Mouse (Mus musculus): Measurements from ENCODE around the gene Vmn1r176. TPM values are rescaled to one million over a fixed set of nuclear protein-coding genes. Genes with fewer than 3 reads are reported as not detected.
"Not testable (repeated sequence)": the region's sequence is repeated elsewhere in the genome, so short reads cannot be mapped to it uniquely, and the experiment has no call there.

The Vmn1r176 gene
- not detected in 2 replicates for polyA plus RNA-seq (2014; fragmentation: Nextera tagmentation; extraction: Ambion mirVana)

DNA sequence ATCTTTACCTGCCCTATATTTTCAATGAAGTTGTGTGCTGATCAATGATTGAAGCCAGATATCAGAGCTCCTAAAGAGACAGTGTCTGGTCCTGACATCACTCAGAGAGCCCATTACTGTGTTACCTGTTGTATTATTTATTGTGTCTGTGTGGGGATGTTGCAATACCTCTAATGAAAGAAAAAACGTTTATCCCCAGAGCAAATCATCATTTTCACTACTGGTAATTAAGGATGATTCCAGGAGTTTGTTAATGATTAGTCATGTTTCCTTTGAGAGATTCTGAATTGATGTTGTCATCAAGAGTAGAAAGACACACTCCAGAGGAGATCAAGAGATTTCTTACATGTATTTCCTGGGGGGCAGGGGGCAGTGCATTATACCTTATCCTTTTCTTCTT, at the start of gene Vmn1r176:
TSS of gene Vmn1r176 (minus strand) at position 101 of the 400 bp plus-strand sequence.
- not testable (repeated sequence) for H3K27ac ChIP-seq (ENCODE audit: low read depth, low read length); DNase-seq (ENCODE audit: low spot score); H3K4me1 ChIP-seq (ENCODE audit: control insufficient read depth, insufficient read depth, low read length); H3K36me3 ChIP-seq (ENCODE audit: control insufficient read depth, insufficient read depth, low read length); H3K9ac ChIP-seq (ENCODE audit: low read length); H3K4me2 ChIP-seq (ENCODE audit: low read length); H3K9me3 ChIP-seq (replicated peaks; ENCODE audit: control insufficient read depth, low read length); ATAC-seq; H3K4me3 ChIP-seq (ENCODE audit: low read depth, low read length); H3K27me3 ChIP-seq (replicated peaks; ENCODE audit: control insufficient read depth, insufficient read depth, low read length)
- WGBS = no CpG with 5 or more reads among the region's 1 CpGs

DNA sequence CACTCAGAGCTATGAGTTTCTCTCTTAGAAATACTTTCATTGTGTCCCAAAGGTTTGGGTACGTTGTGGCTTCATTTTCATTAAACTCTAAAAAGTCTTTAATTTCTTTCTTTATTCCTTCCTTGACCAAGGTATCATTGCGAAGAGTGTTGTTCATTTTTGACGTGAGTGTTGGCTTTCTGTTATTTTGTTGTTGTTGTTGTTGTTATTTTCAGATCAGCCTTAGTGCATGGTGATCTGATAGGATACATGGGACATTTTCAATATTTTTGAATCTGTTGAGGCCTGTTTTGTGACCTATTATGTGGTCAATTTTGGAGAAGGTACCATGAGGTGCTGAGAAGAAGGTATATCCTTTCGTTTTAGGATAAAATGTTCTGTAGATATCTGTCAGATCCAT, 39.7 kb upstream of the Vmn1r176 start:
- WGBS = 65% methylated on average over 3 of the region's 4 CpGs
- H3K9ac ChIP-seq (ENCODE audit: low read length); H3K4me2 ChIP-seq (ENCODE audit: low read length); H3K27ac ChIP-seq (ENCODE audit: low read depth, low read length); H3K9me3 ChIP-seq (replicated peaks; ENCODE audit: control insufficient read depth, low read length); H3K4me3 ChIP-seq (ENCODE audit: low read depth, low read length); DNase-seq (ENCODE audit: low spot score); H3K4me1 ChIP-seq (ENCODE audit: control insufficient read depth, insufficient read depth, low read length); H3K27me3 ChIP-seq (replicated peaks; ENCODE audit: control insufficient read depth, insufficient read depth, low read length); H3K36me3 ChIP-seq (ENCODE audit: control insufficient read depth, insufficient read depth, low read length); ATAC-seq: not testable (repeated sequence)

DNA sequence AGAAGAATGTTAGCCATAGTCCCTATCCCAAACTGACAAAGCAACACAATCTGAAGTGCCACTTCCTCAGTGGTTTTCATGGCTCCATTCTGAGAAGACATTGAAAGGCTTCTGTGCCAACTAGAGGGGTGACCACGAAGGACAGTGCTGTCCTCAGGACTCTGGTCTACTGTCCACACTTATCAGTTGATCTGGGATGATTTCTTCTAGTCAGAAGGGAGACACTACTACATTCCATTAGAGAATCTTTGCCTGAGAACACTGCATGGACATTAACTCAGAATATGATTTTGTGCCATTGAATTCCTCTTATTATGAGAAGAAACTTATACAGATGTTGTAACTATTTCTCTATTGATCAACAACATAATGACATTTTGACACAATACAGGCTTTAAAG, 29.2 kb upstream of the Vmn1r176 start, which contains the start of gene Vmn1r177:
TSS of gene Vmn1r177 (minus strand) at position 101 of the 400 bp plus-strand sequence.
- H3K36me3 ChIP-seq (ENCODE audit: control insufficient read depth, insufficient read depth, low read length); H3K4me1 ChIP-seq (ENCODE audit: control insufficient read depth, insufficient read depth, low read length); ATAC-seq; H3K9ac ChIP-seq (ENCODE audit: low read length); H3K9me3 ChIP-seq (replicated peaks; ENCODE audit: control insufficient read depth, low read length); H3K4me2 ChIP-seq (ENCODE audit: low read length); H3K4me3 ChIP-seq (ENCODE audit: low read depth, low read length); H3K27ac ChIP-seq (ENCODE audit: low read depth, low read length); DNase-seq (ENCODE audit: low spot score); H3K27me3 ChIP-seq (replicated peaks; ENCODE audit: control insufficient read depth, insufficient read depth, low read length): not testable (repeated sequence)
- WGBS = 10% methylated on average over 1 of the region's 1 CpGs

DNA sequence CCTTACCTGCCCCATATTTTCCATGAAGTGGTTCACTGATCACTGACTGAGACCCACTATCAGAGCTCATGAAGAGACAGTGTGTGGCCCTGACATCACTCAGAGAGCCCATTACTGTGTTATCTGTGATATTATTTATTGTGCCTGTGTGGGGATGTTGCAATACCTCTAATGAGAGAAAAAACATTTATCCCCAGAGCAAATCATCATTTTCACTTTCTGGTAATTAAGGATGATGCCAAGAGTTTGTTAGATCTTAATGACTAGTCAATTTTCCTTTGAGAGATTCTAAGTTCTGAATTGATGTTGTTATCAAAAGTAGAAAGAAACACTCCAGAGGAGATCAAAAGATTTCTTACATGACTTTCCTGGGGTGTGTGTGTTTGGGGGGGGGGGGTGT, 26.6 kb downstream of the Vmn1r176 start, which contains the start of gene Vmn1r175:
TSS of gene Vmn1r175 (minus strand) at position 101 of the 400 bp plus-strand sequence.
- not testable (repeated sequence) for H3K9ac ChIP-seq (ENCODE audit: low read length); H3K4me1 ChIP-seq (ENCODE audit: control insufficient read depth, insufficient read depth, low read length); ATAC-seq; H3K27ac ChIP-seq (ENCODE audit: low read depth, low read length); DNase-seq (ENCODE audit: low spot score); H3K27me3 ChIP-seq (replicated peaks; ENCODE audit: control insufficient read depth, insufficient read depth, low read length); H3K9me3 ChIP-seq (replicated peaks; ENCODE audit: control insufficient read depth, low read length); H3K4me2 ChIP-seq (ENCODE audit: low read length); H3K36me3 ChIP-seq (ENCODE audit: control insufficient read depth, insufficient read depth, low read length); H3K4me3 ChIP-seq (ENCODE audit: low read depth, low read length)

DNA sequence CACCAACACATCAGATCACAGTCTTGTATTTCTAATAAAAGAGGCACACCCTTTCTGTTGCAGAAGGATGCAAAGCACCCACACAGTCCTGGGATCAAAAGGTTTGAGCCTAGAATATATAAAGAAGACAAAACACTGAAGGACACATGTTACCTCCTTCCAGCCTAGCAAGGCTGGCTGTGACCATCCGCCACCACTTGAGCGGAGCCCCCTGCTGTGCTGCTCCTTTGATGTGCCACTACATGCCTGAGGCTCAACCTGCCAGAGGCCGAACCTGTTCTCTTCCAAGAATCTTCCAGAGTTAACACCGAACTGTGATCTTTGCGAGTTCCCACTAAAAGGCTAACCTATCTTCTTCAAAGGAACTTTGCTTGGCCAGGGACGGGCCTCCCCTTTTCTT, 52.6 kb downstream of the Vmn1r176 start:
- ATAC-seq = no peak

More for the DNA sequence above, 52.6 kb downstream of the Vmn1r176 start:
- Histone ChIP-seq H3K4me1 (ENCODE audit: control insufficient read depth, insufficient read depth, low read length) (no peaks in the 10 kb centered on the region), H3K4me3 (ENCODE audit: low read depth, low read length) (no peak overlapping the region), H3K9me3 (replicated peaks; ENCODE audit: control insufficient read depth, low read length) (peaks cover 14% of the 10 kb centered on the region), H3K27me3 (replicated peaks; ENCODE audit: control insufficient read depth, insufficient read depth, low read length) (no peaks in the 10 kb centered on the region), H3K9ac (ENCODE audit: low read length) (no peak overlapping the region), H3K36me3 (ENCODE audit: control insufficient read depth, insufficient read depth, low read length) (no peaks in the 10 kb centered on the region), H3K4me2 (ENCODE audit: low read length) (no peak overlapping the region), H3K27ac (ENCODE audit: low read depth, low read length) (no peak overlapping the region)
- WGBS = 84% methylated on average over 6 of the region's 6 CpGs
- DNase-seq (ENCODE audit: low spot score) = no peak

Other genes with a start within 250 kb of the Vmn1r176 start
- not detected in 2 replicates for gene Vmn1r170, start 231.2 kb downstream of the Vmn1r176 start, polyA plus RNA-seq (2014; fragmentation: Nextera tagmentation; extraction: Ambion mirVana)
- gene Vmn1r171, start 206.7 kb downstream of the Vmn1r176 start, polyA plus RNA-seq (2014; fragmentation: Nextera tagmentation; extraction: Ambion mirVana) = not detected in 2 replicates
- not detected in 2 replicates for gene Vmn1r172, start 179.1 kb downstream of the Vmn1r176 start, polyA plus RNA-seq (2014; fragmentation: Nextera tagmentation; extraction: Ambion mirVana)
- not detected in 2 replicates for gene Vmn1r173, start 136.7 kb downstream of the Vmn1r176 start, polyA plus RNA-seq (2014; fragmentation: Nextera tagmentation; extraction: Ambion mirVana)
- not detected in 2 replicates for gene Vmn1r174, start 85.1 kb downstream of the Vmn1r176 start, polyA plus RNA-seq (2014; fragmentation: Nextera tagmentation; extraction: Ambion mirVana)
- not detected in 2 replicates for gene Vmn1r175, start 26.7 kb downstream of the Vmn1r176 start, polyA plus RNA-seq (2014; fragmentation: Nextera tagmentation; extraction: Ambion mirVana)
- not detected in 2 replicates for gene Vmn1r177, start 29.1 kb upstream of the Vmn1r176 start, polyA plus RNA-seq (2014; fragmentation: Nextera tagmentation; extraction: Ambion mirVana)
- not detected in 2 replicates for gene Vmn1r178, start 54.6 kb upstream of the Vmn1r176 start, polyA plus RNA-seq (2014; fragmentation: Nextera tagmentation; extraction: Ambion mirVana)
- not detected in 2 replicates for gene Vmn1r179, start 89.6 kb upstream of the Vmn1r176 start, polyA plus RNA-seq (2014; fragmentation: Nextera tagmentation; extraction: Ambion mirVana)
- gene Vmn1r180, start 113.3 kb upstream of the Vmn1r176 start, polyA plus RNA-seq (2014; fragmentation: Nextera tagmentation; extraction: Ambion mirVana) = not detected in 2 replicates
- gene Vmn1r181, start 137.2 kb upstream of the Vmn1r176 start, polyA plus RNA-seq (2014; fragmentation: Nextera tagmentation; extraction: Ambion mirVana) = not detected in 2 replicates
- not detected in 2 replicates for gene V1rd19, start 164.3 kb upstream of the Vmn1r176 start, polyA plus RNA-seq (2014; fragmentation: Nextera tagmentation; extraction: Ambion mirVana)
- gene Vmn1r183, start 215.9 kb upstream of the Vmn1r176 start, polyA plus RNA-seq (2014; fragmentation: Nextera tagmentation; extraction: Ambion mirVana) = not detected in 2 replicates
- 31.3 and 40.8 TPM in 2 replicates for gene Zfp180, start 244.6 kb upstream of the Vmn1r176 start, polyA plus RNA-seq (2014; fragmentation: Nextera tagmentation; extraction: Ambion mirVana)

Data from forebrain, embryonic 14.5 days (tissue).